Mouse (Mus musculus) lung, adult 10 weeks (tissue): ENCODE data around the gene Gm3159. TPM values are rescaled to one million over a fixed set of nuclear protein-coding genes. Genes with fewer than 3 reads are reported as not detected.

Source experiments
- polyA plus RNA-seq: library from polyadenylated mRNA; stranded (reverse); fragments of 350-450 nt; fragmentation: Illumina TruSeq; extraction: RNeasy Lipid Tissue Mini Kit (QIAGEN cat#74804); gene quantifications from one replicate; pipeline ENCODE4 v1.2.3, GENCODE M21; 2014; ENCODE audit warnings: low read depth, low replicate concordance; ENCODE audit not compliant: insufficient read depth

The Gm3159 gene
- not detected for polyA plus RNA-seq

DNA sequence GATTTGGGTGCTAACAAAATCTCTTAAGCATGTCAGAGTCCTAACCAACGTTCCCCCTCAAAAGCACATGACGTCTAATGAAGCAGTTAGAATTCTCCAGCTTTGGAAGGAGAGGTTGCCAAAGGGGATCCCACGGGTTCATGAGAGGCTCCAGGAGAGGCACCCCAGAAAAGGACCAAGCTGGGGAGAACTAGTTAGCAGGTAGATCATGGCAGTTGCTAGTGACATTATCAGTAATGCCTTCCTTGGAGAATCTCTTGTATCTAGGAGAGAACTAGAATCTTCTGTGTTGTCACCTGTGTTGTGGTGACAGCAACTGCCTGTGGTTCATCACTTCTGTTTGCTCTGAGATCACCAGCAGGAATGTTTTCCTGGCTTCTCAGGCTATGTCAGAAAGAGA, at the start of gene Gm3159:
Gene Gm3159, plus strand, starts transcription at position 301 of the 400 bp plus-strand sequence.

DNA sequence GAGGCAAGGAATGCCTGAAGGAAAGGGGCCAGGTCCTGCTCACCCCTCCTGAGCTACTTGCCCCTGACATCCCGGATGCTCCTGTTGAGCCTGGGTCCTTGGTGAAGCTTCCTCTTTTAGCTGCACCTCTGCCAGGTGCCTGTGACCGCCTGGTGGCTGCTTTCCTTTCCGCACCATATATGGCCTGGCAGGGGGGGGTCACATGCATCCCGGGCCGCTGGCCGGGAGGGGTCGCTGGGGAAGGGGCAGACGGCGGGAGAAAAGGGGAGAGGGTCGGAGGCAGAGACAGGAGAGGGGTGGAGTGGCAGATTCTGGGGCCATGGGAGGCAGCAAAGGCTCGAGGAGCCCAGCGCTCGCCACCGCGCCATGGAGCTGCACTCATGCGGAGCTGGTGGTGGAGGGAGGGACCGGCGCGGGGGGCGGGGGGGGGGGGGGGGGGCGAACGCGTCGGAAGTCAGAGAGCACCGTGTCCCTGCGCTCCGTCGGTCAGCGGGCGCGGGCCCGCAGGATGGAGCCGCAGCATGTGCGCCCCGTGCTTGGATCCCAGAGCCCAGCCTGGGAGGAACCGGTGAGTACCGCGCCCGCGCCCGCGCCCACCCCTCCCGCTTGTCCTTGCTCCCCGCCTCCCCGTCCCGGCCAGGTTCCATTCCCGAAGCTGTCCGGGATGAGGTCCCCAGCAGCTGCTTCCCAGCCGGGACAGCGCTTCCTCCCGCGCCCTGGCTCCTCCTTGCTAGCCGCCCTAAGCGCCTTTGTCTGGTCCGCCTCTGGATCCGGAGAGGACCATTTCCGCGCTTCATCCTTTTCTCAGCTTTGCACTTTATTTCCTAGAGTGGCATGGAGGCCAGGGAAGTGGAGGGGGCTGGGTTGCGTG, 17.9 kb downstream of the Gm3159 start, which contains the start of gene Gm3164:
Gene Gm3164, plus strand, starts transcription at position 484 of the 871 bp plus-strand sequence.

DNA sequence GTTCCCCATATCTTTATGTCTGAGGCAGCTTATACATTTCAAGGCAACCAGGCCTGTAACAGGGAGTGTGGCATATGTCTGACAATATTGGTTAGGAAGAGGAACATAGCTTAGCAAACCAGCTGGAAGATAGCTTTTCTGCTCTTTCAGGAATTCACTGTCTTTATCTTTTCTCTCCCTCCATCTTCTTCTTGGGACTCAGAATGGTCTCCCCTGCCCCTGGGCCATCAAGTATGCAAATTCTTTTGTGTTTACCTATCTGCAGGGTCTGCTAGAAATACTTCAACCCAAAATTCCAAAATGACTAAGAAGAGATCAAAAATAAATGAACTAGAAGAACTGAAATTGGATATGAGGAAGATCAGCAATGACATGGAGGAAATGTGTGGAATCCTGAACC, 33.4 kb downstream of the Gm3159 start, which contains the start of gene Gm3173:
Gene Gm3173, plus strand, starts transcription at position 301 of the 400 bp plus-strand sequence.

Other genes with a start within 250 kb of the Gm3159 start
- gene Gm3127, start 232.5 kb upstream of the Gm3159 start, polyA plus RNA-seq: not detected
- 0.15 TPM for gene Gm2974, start 214.9 kb upstream of the Gm3159 start, polyA plus RNA-seq
- not detected for gene Gm3138, start 147.9 kb upstream of the Gm3159 start, polyA plus RNA-seq
- gene Gm3149, start 80.2 kb upstream of the Gm3159 start, polyA plus RNA-seq: not detected
- not detected for gene 2610042L04Rik, start 62.8 kb upstream of the Gm3159 start, polyA plus RNA-seq
- gene Gm3164, start 17.9 kb downstream of the Gm3159 start, polyA plus RNA-seq: not detected
- not detected for gene Gm3173, start 33.5 kb downstream of the Gm3159 start, polyA plus RNA-seq
- gene Gm3182, start 84.2 kb downstream of the Gm3159 start, polyA plus RNA-seq: not detected
- gene Gm3047, start 157.9 kb downstream of the Gm3159 start, polyA plus RNA-seq: not detected
- gene Gm8159, start 234.8 kb downstream of the Gm3159 start, polyA plus RNA-seq: not detected